Mouse (Mus musculus): ENCODE measurements around the gene Bhmt2.

Gene Bhmt2

GRCm38 (mm10) chr13:93637282-93638245 is 36.5 kb downstream of the Bhmt2 start, which contains the start of gene Bhmt:
Gene Bhmt, minus strand, starts transcription at chr13:93637961.
- DNase-seq: no peak

- no peak for DNase-seq
Measured at GRCm38 (mm10) chr13:93636561-93636960, 37.5 kb downstream of the Bhmt2 start.

- no peak for DNase-seq
Measured at GRCm38 (mm10) chr13:93632927-93633326, 41.2 kb downstream of the Bhmt2 start.

- DNase-seq: no peak
Measured at GRCm38 (mm10) chr13:93630941-93631705, 43.0 kb downstream of the Bhmt2 start.

- DNase-seq: no peak
Measured at GRCm38 (mm10) chr13:93628861-93629260, 45.2 kb downstream of the Bhmt2 start.

GRCm38 (mm10) chr13:93614361-93614948 is 59.6 kb downstream of the Bhmt2 start:
- DNase-seq: no peak

GRCm38 (mm10) chr13:93613771-93614170 is 60.3 kb downstream of the Bhmt2 start:
- no peak for DNase-seq

GRCm38 (mm10) chr13:93612660-93613607 is 61.2 kb downstream of the Bhmt2 start:
- peak; percentile 71 for DNase-seq

- DNase-seq: no peak
Measured at GRCm38 (mm10) chr13:93608476-93608875, 65.6 kb downstream of the Bhmt2 start.

GRCm38 (mm10) chr13:93607701-93608100 is 66.4 kb downstream of the Bhmt2 start:
- DNase-seq: no peak

- no peak for DNase-seq
Measured at GRCm38 (mm10) chr13:93606868-93607578, 67.1 kb downstream of the Bhmt2 start.

Measured in thymus, postnatal 25 days (tissue).